Mouse (Mus musculus) layer of hippocampus, adult 2 months (tissue): ENCODE measurements around the gene Gnpat. TPM values are rescaled to one million over a fixed set of nuclear protein-coding genes. Genes with fewer than 3 reads are reported as not detected.

Experiments used
- DNase-seq, 2 experiments: peaks; one replicate each; pipeline ENCODE4 v3.0.0; 2022; ENCODE audit warnings: low spot score in 2 of 2
- H3K27ac ChIP-seq: fragments of 200-600 bp; 2 replicates; pipeline ENCODE4 v1.8.1; 2022
- H3K4me3 ChIP-seq: fragments of 200-600 bp; 2 replicates; pipeline ENCODE4 v1.8.1; 2022; ENCODE audit warnings: mild to moderate bottlenecking
- CTCF ChIP-seq: fragments of 200-600 bp; conservative IDR thresholded peaks from 2 replicates; pipeline ENCODE4 v1.8.1; 2022; ENCODE audit warnings: antibody characterized with exemption, mild to moderate bottlenecking, moderate library complexity
- total RNA-seq, 2 experiments: library from RNA; stranded (reverse); gene quantifications; 2 replicates each; pipeline ENCODE4 v1.2.3; 2021

Gnpat gene
- total RNA-seq, 2 experiments from 2014 or later, result 64.3 to 68.0 TPM

GRCm38 (mm10) chr8:124863163-124863677 lies 387 bp downstream of the Gnpat start:
- Histone ChIP-seq H3K4me3 (peak overlapping the region; percentile 83), H3K27ac (peak overlapping the region; percentile 96)
- no peak; the same call in 1 of the 2 replicates for TF ChIP-seq CTCF
- DNase-seq, result no peak

GRCm38 (mm10) chr8:124863729-124864128 lies 896 bp downstream of the Gnpat start:
- Histone ChIP-seq H3K27ac (peak overlapping the region; percentile 96), H3K4me3 (peak overlapping the region; percentile 83)
- DNase-seq, result no peak
- TF ChIP-seq CTCF, result no peak

- no peak for DNase-seq
- no peak for TF ChIP-seq CTCF
- H3K27ac ChIP-seq, result no peak overlapping the region
- no peak overlapping the region for H3K4me3 ChIP-seq
These were observed 3.8 kb downstream of the Gnpat start for GRCm38 (mm10) chr8:124866669-124867068.

- TF ChIP-seq CTCF, result no peak
- DNase-seq, result no peak
- Histone ChIP-seq H3K27ac (no peak overlapping the region), H3K4me3 (no peak overlapping the region)
These were observed 4.3 kb downstream of the Gnpat start for GRCm38 (mm10) chr8:124867126-124867525.

- Histone ChIP-seq H3K4me3 (no peak overlapping the region), H3K27ac (no peak overlapping the region)
- no peak for TF ChIP-seq CTCF
- no peak for DNase-seq
These were observed 6.9 kb downstream of the Gnpat start for GRCm38 (mm10) chr8:124869708-124870107.

- Histone ChIP-seq H3K27ac (no peak overlapping the region), H3K4me3 (no peak overlapping the region)
- no peak for TF ChIP-seq CTCF
- no peak for DNase-seq
These were observed 8.6 kb downstream of the Gnpat start for GRCm38 (mm10) chr8:124871474-124871873.

- H3K27ac ChIP-seq, result no peak overlapping the region
- no peak for TF ChIP-seq CTCF
- no peak for DNase-seq
- H3K4me3 ChIP-seq, result no peak overlapping the region
These were observed 9.2 kb downstream of the Gnpat start for GRCm38 (mm10) chr8:124872081-124872480.

GRCm38 (mm10) chr8:124872690-124873089 lies 9.9 kb downstream of the Gnpat start:
- H3K4me3 ChIP-seq, result no peak overlapping the region
- no peak overlapping the region for H3K27ac ChIP-seq
- DNase-seq, result no peak
- TF ChIP-seq CTCF, result no peak

- Histone ChIP-seq H3K27ac (no peak overlapping the region), H3K4me3 (no peak overlapping the region)
- DNase-seq, result no peak
- no peak for TF ChIP-seq CTCF
These were observed 15.3 kb downstream of the Gnpat start for GRCm38 (mm10) chr8:124878141-124878540.

- TF ChIP-seq CTCF, result no peak
These were observed 16.2 kb downstream of the Gnpat start for GRCm38 (mm10) chr8:124878946-124879526.

GRCm38 (mm10) chr8:124888385-124888784 lies 25.6 kb downstream of the Gnpat start:
- no peak for DNase-seq
- H3K4me3 ChIP-seq, result no peak overlapping the region
- TF ChIP-seq CTCF, result peak; percentile 56
- H3K27ac ChIP-seq, result no peak overlapping the region

More at GRCm38 (mm10) chr8:124878946-124879526, 16.2 kb downstream of the Gnpat start:
- DNase-seq, result no peak
- H3K27ac ChIP-seq, result no peak overlapping the region
- H3K4me3 ChIP-seq, result no peak overlapping the region

- no peak for DNase-seq
- TF ChIP-seq CTCF, result no peak
- Histone ChIP-seq H3K27ac (0 out of 2 replicates have a peak overlapping the region, but pooled peaks have one; percentile 24), H3K4me3 (no peak overlapping the region)
These were observed 29.8 kb downstream of the Gnpat start for GRCm38 (mm10) chr8:124892596-124892995.

GRCm38 (mm10) chr8:124896010-124896631 lies 33.3 kb downstream of the Gnpat start:
- TF ChIP-seq CTCF, result no peak
- peak overlapping the region; percentile 67 for H3K4me3 ChIP-seq
- peak overlapping the region; percentile 97 for H3K27ac ChIP-seq
- DNase-seq, result no peak

GRCm38 (mm10) chr8:124896632-124897385 lies 34.0 kb downstream of the Gnpat start:
- DNase-seq, result peak; percentile 68 to 70
- Histone ChIP-seq H3K4me3 (peak overlapping the region; percentile 67), H3K27ac (peak overlapping the region; percentile 97)
- TF ChIP-seq CTCF, result peak; percentile 81
